Mouse (Mus musculus): Measurements from ENCODE around the gene Phactr4. TPM values are rescaled to one million over a fixed set of nuclear protein-coding genes. Genes with fewer than 3 reads are reported as not detected.
A peak's percentile ranks its signal among the peaks of the same experiment; 100 is the strongest.

The Phactr4 gene
- polyA plus RNA-seq, 1 experiment: 21.8 TPM

- Histone ChIP-seq H3K36me3 (ENCODE audit: control insufficient read depth, insufficient read depth) (no peaks in the 10 kb centered on the region), H3ac (ENCODE audit: control insufficient read depth, insufficient read length, low read depth) (no peak overlapping the region), H3K79me2 (ENCODE audit: control insufficient read depth, insufficient read depth) (no peaks in the 10 kb centered on the region), H3K4me3 (ENCODE audit: insufficient read depth, poor library complexity, severe bottlenecking) (no peak overlapping the region), H3K79me3 (ENCODE audit: low read depth) (no peaks in the 10 kb centered on the region), H3K27me3 (ENCODE audit: control insufficient read depth, insufficient read depth, insufficient read length) (no peaks in the 10 kb centered on the region)
- TF ChIP-seq USF1 (IDR thresholded peaks at IDR 0.05; ENCODE audit: low read depth) (no peak), MYOD1 (IDR thresholded peaks at IDR 0.05; ENCODE audit: control insufficient read depth, insufficient read length, low read depth) (no peak), FOSL1 (IDR thresholded peaks at IDR 0.05; ENCODE audit: insufficient read depth, low read length, poor library complexity, severe bottlenecking) (no peak)
These were observed 22.2 kb upstream of the Phactr4 start for GRCm38 (mm10) chr4:132444516-132444915.

- no peak for TF ChIP-seq MYOD1 (IDR thresholded peaks at IDR 0.05; ENCODE audit: control insufficient read depth, insufficient read length, low read depth)
- no peak for TF ChIP-seq MAX (IDR thresholded peaks at IDR 0.05)
- no peak for TF ChIP-seq USF1 (IDR thresholded peaks at IDR 0.05; ENCODE audit: low read depth)
- TF ChIP-seq CEBPB (IDR thresholded peaks at IDR 0.05; ENCODE audit: low read depth): no peak
- TF ChIP-seq CTCF (IDR thresholded peaks at IDR 0.05; ENCODE audit: control insufficient read depth, insufficient read depth, insufficient read length): no peak
- TF ChIP-seq MYOG (IDR thresholded peaks at IDR 0.05; ENCODE audit: control insufficient read depth, extremely low read depth, insufficient read length): no peak
- TF ChIP-seq FOSL1 (IDR thresholded peaks at IDR 0.05; ENCODE audit: insufficient read depth, low read length, poor library complexity, severe bottlenecking): no peak
- Histone ChIP-seq H3K79me3 (ENCODE audit: low read depth) (no peaks in the 10 kb centered on the region), H3K36me3 (ENCODE audit: control insufficient read depth, insufficient read depth) (no peaks in the 10 kb centered on the region), H3K79me2 (ENCODE audit: control insufficient read depth, insufficient read depth) (no peaks in the 10 kb centered on the region), H3ac (ENCODE audit: control insufficient read depth, insufficient read length, low read depth) (no peak overlapping the region), H3K27me3 (ENCODE audit: control insufficient read depth, insufficient read depth, insufficient read length) (no peaks in the 10 kb centered on the region), H3K4me3 (ENCODE audit: insufficient read depth, poor library complexity, severe bottlenecking) (no peak overlapping the region)
These were observed 15.6 kb upstream of the Phactr4 start for GRCm38 (mm10) chr4:132437857-132438256.

- no peak overlapping the region for H3ac ChIP-seq (ENCODE audit: control insufficient read depth, insufficient read length, low read depth)
- no peak overlapping the region for H3K4me3 ChIP-seq (ENCODE audit: insufficient read depth, poor library complexity, severe bottlenecking)
- no peaks in the 10 kb centered on the region for H3K79me2 ChIP-seq (ENCODE audit: control insufficient read depth, insufficient read depth)
- H3K36me3 ChIP-seq (ENCODE audit: control insufficient read depth, insufficient read depth): no peaks in the 10 kb centered on the region
- H3K79me3 ChIP-seq (ENCODE audit: low read depth): no peaks in the 10 kb centered on the region
- H3K27me3 ChIP-seq (ENCODE audit: control insufficient read depth, insufficient read depth, insufficient read length): no peaks in the 10 kb centered on the region
- TF ChIP-seq MYOG (IDR thresholded peaks at IDR 0.05; ENCODE audit: control insufficient read depth, extremely low read depth, insufficient read length) (no peak), FOSL1 (IDR thresholded peaks at IDR 0.05; ENCODE audit: insufficient read depth, low read length, poor library complexity, severe bottlenecking) (no peak), CEBPB (IDR thresholded peaks at IDR 0.05; ENCODE audit: low read depth) (no peak), USF1 (IDR thresholded peaks at IDR 0.05; ENCODE audit: low read depth) (no peak), MYOD1 (IDR thresholded peaks at IDR 0.05; ENCODE audit: control insufficient read depth, insufficient read length, low read depth) (no peak), CTCF (IDR thresholded peaks at IDR 0.05; ENCODE audit: control insufficient read depth, insufficient read depth, insufficient read length) (no peak), MAX (IDR thresholded peaks at IDR 0.05) (no peak)
These were observed 10.6 kb upstream of the Phactr4 start for GRCm38 (mm10) chr4:132432717-132433372.

GRCm38 (mm10) chr4:132428022-132428542 is 5.8 kb upstream of the Phactr4 start:
- no peak for TF ChIP-seq FOSL1 (IDR thresholded peaks at IDR 0.05; ENCODE audit: insufficient read depth, low read length, poor library complexity, severe bottlenecking)
- TF ChIP-seq MYOD1 (IDR thresholded peaks at IDR 0.05; ENCODE audit: control insufficient read depth, insufficient read length, low read depth): peak; percentile 30
- Histone ChIP-seq H3K79me2 (ENCODE audit: control insufficient read depth, insufficient read depth) (no peaks in the 10 kb centered on the region), H3K27me3 (ENCODE audit: control insufficient read depth, insufficient read depth, insufficient read length) (no peaks in the 10 kb centered on the region), H3K36me3 (ENCODE audit: control insufficient read depth, insufficient read depth) (no peaks in the 10 kb centered on the region), H3K79me3 (ENCODE audit: low read depth) (no peaks in the 10 kb centered on the region), H3K4me3 (ENCODE audit: insufficient read depth, poor library complexity, severe bottlenecking) (no peak overlapping the region), H3ac (ENCODE audit: control insufficient read depth, insufficient read length, low read depth) (no peak overlapping the region)

- no peak for TF ChIP-seq USF1 (IDR thresholded peaks at IDR 0.05; ENCODE audit: low read depth)
- TF ChIP-seq CTCF (IDR thresholded peaks at IDR 0.05; ENCODE audit: control insufficient read depth, insufficient read depth, insufficient read length): no peak
- no peak for TF ChIP-seq MYOD1 (IDR thresholded peaks at IDR 0.05; ENCODE audit: control insufficient read depth, insufficient read length, low read depth)
- TF ChIP-seq CEBPB (IDR thresholded peaks at IDR 0.05; ENCODE audit: low read depth): no peak
- TF ChIP-seq FOSL1 (IDR thresholded peaks at IDR 0.05; ENCODE audit: insufficient read depth, low read length, poor library complexity, severe bottlenecking): no peak
- no peak for TF ChIP-seq MAX (IDR thresholded peaks at IDR 0.05)
- no peak for TF ChIP-seq MYOG (IDR thresholded peaks at IDR 0.05; ENCODE audit: control insufficient read depth, extremely low read depth, insufficient read length)
- H3K36me3 ChIP-seq (ENCODE audit: control insufficient read depth, insufficient read depth): no peaks in the 10 kb centered on the region
- H3ac ChIP-seq (ENCODE audit: control insufficient read depth, insufficient read length, low read depth): no peak overlapping the region
- H3K27me3 ChIP-seq (ENCODE audit: control insufficient read depth, insufficient read depth, insufficient read length): no peaks in the 10 kb centered on the region
- no peaks in the 10 kb centered on the region for H3K79me2 ChIP-seq (ENCODE audit: control insufficient read depth, insufficient read depth)
- no peak overlapping the region for H3K4me3 ChIP-seq (ENCODE audit: insufficient read depth, poor library complexity, severe bottlenecking)
- no peaks in the 10 kb centered on the region for H3K79me3 ChIP-seq (ENCODE audit: low read depth)
These were observed 5.2 kb upstream of the Phactr4 start for GRCm38 (mm10) chr4:132427493-132427892.

- TF ChIP-seq USF1 (IDR thresholded peaks at IDR 0.05; ENCODE audit: low read depth) (no peak), MYOG (IDR thresholded peaks at IDR 0.05; ENCODE audit: control insufficient read depth, extremely low read depth, insufficient read length) (no peak), CTCF (IDR thresholded peaks at IDR 0.05; ENCODE audit: control insufficient read depth, insufficient read depth, insufficient read length) (no peak), MYOD1 (IDR thresholded peaks at IDR 0.05; ENCODE audit: control insufficient read depth, insufficient read length, low read depth) (no peak), FOSL1 (IDR thresholded peaks at IDR 0.05; ENCODE audit: insufficient read depth, low read length, poor library complexity, severe bottlenecking) (no peak), MAX (IDR thresholded peaks at IDR 0.05) (no peak), CEBPB (IDR thresholded peaks at IDR 0.05; ENCODE audit: low read depth) (no peak)
- Histone ChIP-seq H3K36me3 (ENCODE audit: control insufficient read depth, insufficient read depth) (no peaks in the 10 kb centered on the region), H3K79me3 (ENCODE audit: low read depth) (peaks cover 3% of the 10 kb centered on the region), H3K4me3 (ENCODE audit: insufficient read depth, poor library complexity, severe bottlenecking) (no peak overlapping the region), H3ac (ENCODE audit: control insufficient read depth, insufficient read length, low read depth) (no peak overlapping the region), H3K79me2 (ENCODE audit: control insufficient read depth, insufficient read depth) (peaks cover 6% of the 10 kb centered on the region), H3K27me3 (ENCODE audit: control insufficient read depth, insufficient read depth, insufficient read length) (no peaks in the 10 kb centered on the region)
These were observed 3.7 kb upstream of the Phactr4 start for GRCm38 (mm10) chr4:132426021-132426420.
